Mouse (Mus musculus) urinary bladder, adult 18-20 months (tissue): ENCODE measurements around the gene Atp6v0a1.

ENCODE experiments used
- DNase-seq, 2 experiments: peaks; one replicate each; pipeline ENCODE4 v3.0.0; 2022; ENCODE audit warnings: low spot score in 2 of 2, mixed read lengths in 2 of 2

The Atp6v0a1 gene

GRCm38 (mm10) chr11:101027121-101027520, 17.9 kb downstream of the Atp6v0a1 start:
- DNase-seq = no peak

- DNase-seq = no peak
Observed at GRCm38 (mm10) chr11:101029320-101029719, 20.1 kb downstream of the Atp6v0a1 start.

- no peak for DNase-seq
Observed at GRCm38 (mm10) chr11:101030136-101030807, 21.0 kb downstream of the Atp6v0a1 start.

- DNase-seq = no peak
Observed at GRCm38 (mm10) chr11:101030808-101031156, 21.5 kb downstream of the Atp6v0a1 start.

GRCm38 (mm10) chr11:101031470-101031869, 22.2 kb downstream of the Atp6v0a1 start:
- no peak for DNase-seq

- no peak for DNase-seq
Observed at GRCm38 (mm10) chr11:101033856-101034500, 24.7 kb downstream of the Atp6v0a1 start.

- no peak for DNase-seq
Observed at GRCm38 (mm10) chr11:101034614-101035327, 25.5 kb downstream of the Atp6v0a1 start.

GRCm38 (mm10) chr11:101035328-101035695, 26.1 kb downstream of the Atp6v0a1 start:
- DNase-seq = no peak

GRCm38 (mm10) chr11:101037795-101038194, 28.5 kb downstream of the Atp6v0a1 start:
- DNase-seq = no peak

- no peak for DNase-seq
Observed at GRCm38 (mm10) chr11:101045826-101046225, 36.6 kb downstream of the Atp6v0a1 start.

GRCm38 (mm10) chr11:101046440-101046839, 37.2 kb downstream of the Atp6v0a1 start:
- no peak for DNase-seq

GRCm38 (mm10) chr11:101047502-101047901, 38.2 kb downstream of the Atp6v0a1 start:
- DNase-seq = no peak

GRCm38 (mm10) chr11:101050359-101050758, 41.1 kb downstream of the Atp6v0a1 start:
- DNase-seq = no peak

GRCm38 (mm10) chr11:101051051-101051493, 41.8 kb downstream of the Atp6v0a1 start:
- no peak for DNase-seq

- no peak for DNase-seq
Observed at GRCm38 (mm10) chr11:101051617-101052016, 42.4 kb downstream of the Atp6v0a1 start.

GRCm38 (mm10) chr11:101052751-101053473, 43.7 kb downstream of the Atp6v0a1 start:
- peak in 1 of 2 experiments; percentile 83 for DNase-seq

GRCm38 (mm10) chr11:101053974-101054373, 44.7 kb downstream of the Atp6v0a1 start:
- no peak for DNase-seq

- DNase-seq = no peak
Observed at GRCm38 (mm10) chr11:101055418-101055817, 46.2 kb downstream of the Atp6v0a1 start.

- DNase-seq = peak in 1 of 2 experiments; percentile 85
Observed at GRCm38 (mm10) chr11:101056885-101057284, 47.6 kb downstream of the Atp6v0a1 start.

GRCm38 (mm10) chr11:101057860-101058259, 48.6 kb downstream of the Atp6v0a1 start:
- DNase-seq = peak; percentile 71 to 75

- DNase-seq = no peak
Observed at GRCm38 (mm10) chr11:101058726-101059125, 49.5 kb downstream of the Atp6v0a1 start.

GRCm38 (mm10) chr11:101059473-101059872, 50.2 kb downstream of the Atp6v0a1 start:
- no peak for DNase-seq
